Mouse (Mus musculus): Measurements from ENCODE around the gene Vdac1. TPM values are rescaled to one million over a fixed set of nuclear protein-coding genes. Genes with fewer than 3 reads are reported as not detected.

Vdac1 gene
- polyA plus RNA-seq, 1 experiment from 2014 or later: 240 TPM

- H3K4me1 ChIP-seq (ENCODE audit: control insufficient read depth, insufficient read depth, low read length): peaks cover 23% of the 10 kb centered on the region; the same call in 1 of the 2 replicates
- H3K27me3 ChIP-seq (replicated peaks; ENCODE audit: control insufficient read depth, insufficient read depth, low read length): no peaks in the 10 kb centered on the region
- peak; percentile 56; the same call in 1 of the 2 replicates for ATAC-seq (ENCODE audit: low read depth)
- no peak overlapping the region for H3K4me2 ChIP-seq (ENCODE audit: low read depth, low read length)
- H3K27ac ChIP-seq (replicated peaks; ENCODE audit: low read depth, low read length): peak overlapping the region; percentile 77
- H3K9ac ChIP-seq (ENCODE audit: low read depth, low read length): no peak overlapping the region
- peaks cover 15% of the 10 kb centered on the region for H3K36me3 ChIP-seq (ENCODE audit: control insufficient read depth, insufficient read depth, low read length)
- DNase-seq (ENCODE audit: low spot score): peak; percentile 95
- H3K9me3 ChIP-seq (ENCODE audit: control insufficient read depth, low read length): no peaks in the 10 kb centered on the region
- WGBS: 20% methylated on average over 2 of the region's 2 CpGs
- H3K4me3 ChIP-seq (ENCODE audit: low read depth, low read length): no peak overlapping the region
Observed at GRCm38 (mm10) chr11:52370538-52370937, 9.9 kb downstream of the Vdac1 start.

GRCm38 (mm10) chr11:52373841-52374240, 13.2 kb downstream of the Vdac1 start:
- no peaks in the 10 kb centered on the region for H3K9me3 ChIP-seq (ENCODE audit: control insufficient read depth, low read length)
- H3K9ac ChIP-seq (ENCODE audit: low read depth, low read length): no peak overlapping the region
- H3K27ac ChIP-seq (replicated peaks; ENCODE audit: low read depth, low read length): no peak overlapping the region
- peaks cover 10% of the 10 kb centered on the region; the same call in 1 of the 2 replicates for H3K4me1 ChIP-seq (ENCODE audit: control insufficient read depth, insufficient read depth, low read length)
- no peak overlapping the region for H3K4me3 ChIP-seq (ENCODE audit: low read depth, low read length)
- no peak for ATAC-seq (ENCODE audit: low read depth)
- WGBS: 50% methylated on average over 7 of the region's 7 CpGs
- no peaks in the 10 kb centered on the region for H3K27me3 ChIP-seq (replicated peaks; ENCODE audit: control insufficient read depth, insufficient read depth, low read length)
- peaks cover 48% of the 10 kb centered on the region for H3K36me3 ChIP-seq (ENCODE audit: control insufficient read depth, insufficient read depth, low read length)
- DNase-seq (ENCODE audit: low spot score): no peak
- H3K4me2 ChIP-seq (ENCODE audit: low read depth, low read length): no peak overlapping the region

GRCm38 (mm10) chr11:52374340-52374739, 13.7 kb downstream of the Vdac1 start:
- no peak for DNase-seq (ENCODE audit: low spot score)
- WGBS: 64% methylated on average over 6 of the region's 6 CpGs
- ATAC-seq (ENCODE audit: low read depth): no peak
- H3K4me1 ChIP-seq (ENCODE audit: control insufficient read depth, insufficient read depth, low read length): peaks cover 10% of the 10 kb centered on the region; the same call in 1 of the 2 replicates
- no peak overlapping the region for H3K9ac ChIP-seq (ENCODE audit: low read depth, low read length)
- no peak overlapping the region for H3K4me2 ChIP-seq (ENCODE audit: low read depth, low read length)
- no peak overlapping the region for H3K27ac ChIP-seq (replicated peaks; ENCODE audit: low read depth, low read length)
- no peak overlapping the region for H3K4me3 ChIP-seq (ENCODE audit: low read depth, low read length)
- peaks cover 52% of the 10 kb centered on the region for H3K36me3 ChIP-seq (ENCODE audit: control insufficient read depth, insufficient read depth, low read length)
- no peaks in the 10 kb centered on the region for H3K9me3 ChIP-seq (ENCODE audit: control insufficient read depth, low read length)
- H3K27me3 ChIP-seq (replicated peaks; ENCODE audit: control insufficient read depth, insufficient read depth, low read length): no peaks in the 10 kb centered on the region

GRCm38 (mm10) chr11:52377579-52377978, 16.9 kb downstream of the Vdac1 start:
- H3K27me3 ChIP-seq (replicated peaks; ENCODE audit: control insufficient read depth, insufficient read depth, low read length): no peaks in the 10 kb centered on the region
- peaks cover 72% of the 10 kb centered on the region for H3K36me3 ChIP-seq (ENCODE audit: control insufficient read depth, insufficient read depth, low read length)
- WGBS: 96% methylated on average over 4 of the region's 4 CpGs

GRCm38 (mm10) chr11:52379241-52379640, 18.6 kb downstream of the Vdac1 start:
- H3K9me3 ChIP-seq (ENCODE audit: control insufficient read depth, low read length): no peaks in the 10 kb centered on the region
- no peak overlapping the region for H3K4me3 ChIP-seq (ENCODE audit: low read depth, low read length)
- no peak for DNase-seq (ENCODE audit: low spot score)
- peaks cover 86% of the 10 kb centered on the region for H3K36me3 ChIP-seq (ENCODE audit: control insufficient read depth, insufficient read depth, low read length)
- no peak overlapping the region for H3K4me2 ChIP-seq (ENCODE audit: low read depth, low read length)
- ATAC-seq (ENCODE audit: low read depth): no peak
- H3K27ac ChIP-seq (replicated peaks; ENCODE audit: low read depth, low read length): no peak overlapping the region
- WGBS: 92% methylated on average over 3 of the region's 3 CpGs
- H3K9ac ChIP-seq (ENCODE audit: low read depth, low read length): no peak overlapping the region
- H3K27me3 ChIP-seq (replicated peaks; ENCODE audit: control insufficient read depth, insufficient read depth, low read length): no peaks in the 10 kb centered on the region
- no peaks in the 10 kb centered on the region for H3K4me1 ChIP-seq (ENCODE audit: control insufficient read depth, insufficient read depth, low read length)

More at GRCm38 (mm10) chr11:52377579-52377978, 16.9 kb downstream of the Vdac1 start:
- H3K27ac ChIP-seq (replicated peaks; ENCODE audit: low read depth, low read length): no peak overlapping the region
- no peaks in the 10 kb centered on the region for H3K4me1 ChIP-seq (ENCODE audit: control insufficient read depth, insufficient read depth, low read length)
- no peaks in the 10 kb centered on the region for H3K9me3 ChIP-seq (ENCODE audit: control insufficient read depth, low read length)
- no peak overlapping the region for H3K9ac ChIP-seq (ENCODE audit: low read depth, low read length)
- ATAC-seq (ENCODE audit: low read depth) (no peak), DNase-seq (ENCODE audit: low spot score) (no peak)
- H3K4me2 ChIP-seq (ENCODE audit: low read depth, low read length): no peak overlapping the region
- no peak overlapping the region for H3K4me3 ChIP-seq (ENCODE audit: low read depth, low read length)

GRCm38 (mm10) chr11:52383741-52384140, 23.1 kb downstream of the Vdac1 start:
- Histone ChIP-seq H3K27ac (replicated peaks; ENCODE audit: low read depth, low read length) (no peak overlapping the region), H3K9me3 (ENCODE audit: control insufficient read depth, low read length) (no peaks in the 10 kb centered on the region), H3K4me2 (ENCODE audit: low read depth, low read length) (no peak overlapping the region), H3K9ac (ENCODE audit: low read depth, low read length) (no peak overlapping the region), H3K4me1 (ENCODE audit: control insufficient read depth, insufficient read depth, low read length) (no peaks in the 10 kb centered on the region), H3K27me3 (replicated peaks; ENCODE audit: control insufficient read depth, insufficient read depth, low read length) (no peaks in the 10 kb centered on the region), H3K4me3 (ENCODE audit: low read depth, low read length) (no peak overlapping the region), H3K36me3 (ENCODE audit: control insufficient read depth, insufficient read depth, low read length) (peaks cover 86% of the 10 kb centered on the region)
- DNase-seq (ENCODE audit: low spot score) (no peak), ATAC-seq (ENCODE audit: low read depth) (no peak)
- 96% methylated on average over 14 of the region's 14 CpGs for WGBS

GRCm38 (mm10) chr11:52384667-52385066, 24.0 kb downstream of the Vdac1 start:
- H3K4me2 ChIP-seq (ENCODE audit: low read depth, low read length): no peak overlapping the region
- no peak overlapping the region for H3K4me3 ChIP-seq (ENCODE audit: low read depth, low read length)
- H3K27ac ChIP-seq (replicated peaks; ENCODE audit: low read depth, low read length): no peak overlapping the region
- ATAC-seq (ENCODE audit: low read depth) (no peak), DNase-seq (ENCODE audit: low spot score) (peak; percentile 35)
- H3K9me3 ChIP-seq (ENCODE audit: control insufficient read depth, low read length): no peaks in the 10 kb centered on the region
- WGBS: 44% methylated on average over 3 of the region's 3 CpGs
- no peaks in the 10 kb centered on the region for H3K4me1 ChIP-seq (ENCODE audit: control insufficient read depth, insufficient read depth, low read length)
- H3K36me3 ChIP-seq (ENCODE audit: control insufficient read depth, insufficient read depth, low read length): peaks cover 83% of the 10 kb centered on the region
- H3K9ac ChIP-seq (ENCODE audit: low read depth, low read length): no peak overlapping the region
- no peaks in the 10 kb centered on the region for H3K27me3 ChIP-seq (replicated peaks; ENCODE audit: control insufficient read depth, insufficient read depth, low read length)

GRCm38 (mm10) chr11:52386892-52387291, 26.2 kb downstream of the Vdac1 start:
- ATAC-seq (ENCODE audit: low read depth) (no peak), DNase-seq (ENCODE audit: low spot score) (no peak)
- Histone ChIP-seq H3K4me3 (ENCODE audit: low read depth, low read length) (no peak overlapping the region), H3K27me3 (replicated peaks; ENCODE audit: control insufficient read depth, insufficient read depth, low read length) (no peaks in the 10 kb centered on the region), H3K9ac (ENCODE audit: low read depth, low read length) (no peak overlapping the region), H3K9me3 (ENCODE audit: control insufficient read depth, low read length) (no peaks in the 10 kb centered on the region), H3K4me1 (ENCODE audit: control insufficient read depth, insufficient read depth, low read length) (no peaks in the 10 kb centered on the region), H3K27ac (replicated peaks; ENCODE audit: low read depth, low read length) (no peak overlapping the region), H3K4me2 (ENCODE audit: low read depth, low read length) (no peak overlapping the region), H3K36me3 (ENCODE audit: control insufficient read depth, insufficient read depth, low read length) (peaks cover 87% of the 10 kb centered on the region)
- 87% methylated on average over 3 of the region's 3 CpGs for WGBS

- 90% methylated on average over 12 of the region's 12 CpGs for WGBS
- Histone ChIP-seq H3K9ac (ENCODE audit: low read depth, low read length) (no peak overlapping the region), H3K4me2 (ENCODE audit: low read depth, low read length) (no peak overlapping the region), H3K27me3 (replicated peaks; ENCODE audit: control insufficient read depth, insufficient read depth, low read length) (no peaks in the 10 kb centered on the region), H3K4me1 (ENCODE audit: control insufficient read depth, insufficient read depth, low read length) (no peaks in the 10 kb centered on the region), H3K27ac (replicated peaks; ENCODE audit: low read depth, low read length) (no peak overlapping the region), H3K9me3 (ENCODE audit: control insufficient read depth, low read length) (no peaks in the 10 kb centered on the region), H3K4me3 (ENCODE audit: low read depth, low read length) (no peak overlapping the region), H3K36me3 (ENCODE audit: control insufficient read depth, insufficient read depth, low read length) (peaks cover 78% of the 10 kb centered on the region)
- DNase-seq (ENCODE audit: low spot score): no peak
- ATAC-seq (ENCODE audit: low read depth): no peak
Observed at GRCm38 (mm10) chr11:52388150-52388549, 27.5 kb downstream of the Vdac1 start.

Measured in embryonic facial prominence, embryonic 14.5 days (tissue).